Mouse (Mus musculus): ENCODE data around the gene Dhx16. TPM values are rescaled to one million over a fixed set of nuclear protein-coding genes. Genes with fewer than 3 reads are reported as not detected.
"Not testable (repeated sequence)": the region's sequence is repeated elsewhere in the genome, so short reads cannot be mapped to it uniquely, and the experiment has no call there.

The Dhx16 gene
- total RNA-seq, 1 experiment from 2014 or later: 53.3 TPM

DNA sequence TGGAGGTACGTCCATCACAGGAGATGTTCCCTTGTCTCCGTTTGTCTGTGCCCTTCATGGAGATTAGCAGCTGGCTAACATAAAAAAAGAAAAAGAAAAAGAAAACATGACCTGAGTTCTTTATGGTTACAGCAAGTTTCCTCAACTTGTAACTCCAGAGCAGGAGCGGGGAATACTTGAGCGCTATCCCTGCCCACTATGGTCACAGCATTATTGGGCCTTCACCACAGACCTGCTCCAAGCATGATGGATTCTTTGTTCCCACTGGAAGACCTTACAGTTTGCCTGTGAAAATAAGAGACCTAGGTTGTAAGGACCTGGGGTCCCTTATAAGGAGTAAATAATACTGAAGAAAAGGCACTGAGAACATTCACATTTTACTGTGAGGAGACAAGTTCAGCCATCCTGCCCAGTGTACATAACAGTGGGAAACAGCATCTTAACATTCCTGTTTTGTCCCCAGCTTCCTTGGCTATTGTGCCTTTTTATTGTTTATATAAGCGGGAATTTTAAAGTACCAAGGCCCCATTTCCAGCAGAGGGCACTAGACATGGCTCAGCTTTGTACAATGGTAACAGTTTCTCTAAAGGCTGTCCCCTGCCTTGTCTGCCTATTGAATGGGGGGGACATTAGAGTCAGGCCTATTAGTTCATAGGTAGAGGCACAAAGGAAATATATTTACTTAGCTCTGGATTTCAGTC lies 41.4 kb downstream of the Dhx16 start:
- no peak for DNase-seq

DNA sequence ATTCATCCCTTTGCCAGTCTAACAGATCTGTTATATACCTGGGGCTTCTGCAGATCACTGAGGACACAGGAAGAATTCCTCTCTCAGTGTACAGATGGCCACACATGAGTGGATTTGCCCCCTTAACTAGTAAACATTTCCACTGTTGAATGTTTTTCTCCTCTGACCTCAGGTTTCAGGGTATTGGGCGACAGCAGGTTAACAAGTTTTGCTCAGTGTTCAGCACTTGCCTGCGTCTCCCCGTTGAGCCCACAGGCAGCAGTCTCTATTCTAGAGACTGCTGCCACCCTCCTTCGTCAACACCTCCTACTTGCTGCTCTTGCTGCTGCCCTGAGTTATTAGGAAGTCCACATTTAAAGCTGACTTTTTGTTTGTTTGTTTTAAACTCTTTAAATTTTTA lies 42.1 kb downstream of the Dhx16 start:
- DNase-seq: no peak

DNA sequence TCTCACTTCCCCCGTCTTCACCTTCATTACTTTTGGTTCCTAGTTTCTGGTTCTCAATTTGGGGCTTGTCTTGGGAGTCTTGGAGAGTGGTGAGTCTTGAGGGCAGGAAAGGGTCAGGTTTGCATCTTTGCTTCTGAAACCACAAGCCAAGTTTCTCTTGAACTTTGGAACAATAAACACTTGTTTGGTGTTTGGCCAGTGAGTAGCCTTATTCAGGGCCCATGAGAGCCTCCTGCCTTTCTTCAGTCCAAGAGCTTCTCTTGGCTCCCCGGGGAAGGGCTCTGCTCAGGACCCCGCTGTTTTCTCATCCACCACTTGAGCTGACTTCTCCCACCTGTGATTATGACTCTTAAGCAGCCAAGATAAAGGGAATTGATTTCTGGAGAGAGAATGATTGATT lies 42.9 kb downstream of the Dhx16 start:
- DNase-seq: no peak

DNA sequence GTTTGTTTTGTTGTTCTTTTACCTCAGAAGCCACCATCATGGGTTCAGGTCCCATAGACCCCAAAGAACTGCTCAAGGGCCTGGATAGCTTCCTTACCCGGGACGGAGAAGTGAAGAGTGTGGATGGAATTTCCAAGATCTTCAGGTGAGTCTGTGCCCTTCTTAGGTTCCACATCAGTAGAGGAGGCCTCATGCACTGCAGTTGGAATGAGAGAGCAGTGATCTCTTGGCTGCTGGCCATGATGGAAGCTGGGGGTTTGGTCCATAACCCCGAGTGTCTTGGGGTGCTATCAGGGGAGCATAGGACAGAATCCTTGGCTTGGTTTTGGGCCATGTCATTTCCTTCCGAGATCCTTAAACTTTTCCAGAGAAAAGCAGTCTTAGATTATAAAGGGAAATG lies 43.7 kb downstream of the Dhx16 start:
- no peak for DNase-seq

DNA sequence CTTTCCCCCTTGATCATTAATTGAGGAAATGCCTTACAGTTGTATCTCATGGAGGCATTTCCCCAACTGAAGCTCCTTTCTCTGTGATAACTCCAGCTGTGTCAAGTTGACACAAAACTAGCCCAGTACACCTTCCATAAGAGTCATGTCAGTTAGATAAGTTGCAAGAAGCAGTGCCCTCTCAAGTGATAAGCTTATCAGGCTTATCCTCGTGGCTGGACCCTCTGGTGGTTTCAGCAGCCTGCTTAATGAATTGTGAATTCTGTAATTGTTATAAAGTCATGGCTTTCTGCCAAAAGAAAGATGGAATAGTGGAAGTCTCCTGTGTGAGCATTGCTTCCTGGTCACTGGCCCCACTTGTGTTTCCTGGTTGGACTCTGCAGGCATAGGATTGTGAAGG lies 47.9 kb downstream of the Dhx16 start:
- no peak for DNase-seq

DNA sequence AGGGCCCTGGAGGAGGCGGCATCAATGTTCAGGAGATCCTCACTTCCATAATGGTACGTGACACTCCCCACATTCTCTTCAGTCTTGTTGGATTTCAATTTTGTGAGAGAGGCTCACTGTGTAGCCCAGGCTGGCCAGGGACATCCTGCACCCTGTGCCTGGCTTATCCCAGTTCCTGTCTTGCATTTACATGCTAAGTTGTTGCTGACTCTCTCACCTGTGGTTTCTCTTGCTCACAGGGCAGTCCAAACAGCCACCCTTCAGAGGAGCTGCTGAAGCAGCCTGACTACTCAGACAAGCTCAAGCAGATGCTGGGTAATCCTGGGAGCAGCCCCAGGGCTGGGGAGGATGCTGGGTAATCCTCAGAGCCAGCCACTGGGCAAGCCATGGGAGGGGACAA lies 49.9 kb downstream of the Dhx16 start:
- no peak for DNase-seq

DNA sequence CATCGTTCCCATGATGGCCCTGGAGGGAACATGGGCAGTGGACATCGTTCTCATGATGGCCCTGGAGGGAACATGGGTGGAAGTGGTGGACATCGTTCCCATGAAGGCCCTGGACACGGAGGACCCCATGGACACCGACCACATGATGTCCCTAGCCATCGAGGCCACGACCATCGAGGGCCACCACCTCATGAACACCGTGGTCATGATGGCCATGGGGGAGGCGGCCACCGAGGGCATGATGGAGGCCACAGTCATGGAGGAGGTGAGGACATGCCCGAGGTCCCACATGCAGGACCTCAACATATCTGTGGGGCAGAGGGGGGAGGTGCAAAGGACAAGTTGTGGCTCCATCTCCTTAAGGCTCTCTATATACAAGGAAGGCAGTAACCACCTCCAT lies 51.0 kb downstream of the Dhx16 start:
- DNase-seq: no peak

DNA sequence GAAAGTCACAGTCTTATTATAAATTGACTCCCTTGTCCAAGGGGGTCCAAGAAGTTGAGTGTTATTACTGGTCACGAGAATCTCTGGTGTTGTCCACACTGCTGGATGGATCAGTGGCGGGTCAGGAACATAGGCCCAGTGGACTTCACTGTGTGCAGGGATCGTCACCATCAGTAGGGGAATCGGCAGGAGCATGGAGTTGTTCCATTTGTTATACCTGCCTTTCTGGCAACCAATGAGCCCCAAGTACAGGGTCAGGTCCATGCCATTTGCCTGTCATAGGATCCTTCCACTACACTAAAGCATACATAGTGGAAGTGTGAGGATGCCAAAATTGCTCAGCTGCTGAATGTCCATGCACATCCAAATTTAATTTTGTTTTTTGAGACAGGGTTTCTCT lies 53.0 kb downstream of the Dhx16 start:
- no peak for DNase-seq

DNA sequence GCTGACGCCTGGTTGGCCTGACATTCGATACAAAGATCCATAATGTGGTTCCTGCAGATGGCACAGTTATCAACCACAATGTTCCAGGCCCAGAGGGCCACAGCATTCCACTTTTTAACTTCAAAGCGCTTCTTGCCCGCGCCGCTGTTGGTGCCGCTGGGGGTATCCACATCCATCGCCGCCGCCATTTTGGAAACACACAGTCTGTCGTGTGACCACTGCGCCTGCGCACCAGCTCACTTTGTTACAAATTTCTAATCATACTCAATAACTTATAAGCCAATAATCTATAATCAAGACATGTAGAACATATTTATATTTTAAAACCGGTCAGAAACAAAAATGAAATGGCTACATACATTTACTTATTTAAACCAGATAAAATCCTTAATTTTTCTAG lies 56.1 kb downstream of the Dhx16 start:
- DNase-seq: not testable (repeated sequence)

DNA sequence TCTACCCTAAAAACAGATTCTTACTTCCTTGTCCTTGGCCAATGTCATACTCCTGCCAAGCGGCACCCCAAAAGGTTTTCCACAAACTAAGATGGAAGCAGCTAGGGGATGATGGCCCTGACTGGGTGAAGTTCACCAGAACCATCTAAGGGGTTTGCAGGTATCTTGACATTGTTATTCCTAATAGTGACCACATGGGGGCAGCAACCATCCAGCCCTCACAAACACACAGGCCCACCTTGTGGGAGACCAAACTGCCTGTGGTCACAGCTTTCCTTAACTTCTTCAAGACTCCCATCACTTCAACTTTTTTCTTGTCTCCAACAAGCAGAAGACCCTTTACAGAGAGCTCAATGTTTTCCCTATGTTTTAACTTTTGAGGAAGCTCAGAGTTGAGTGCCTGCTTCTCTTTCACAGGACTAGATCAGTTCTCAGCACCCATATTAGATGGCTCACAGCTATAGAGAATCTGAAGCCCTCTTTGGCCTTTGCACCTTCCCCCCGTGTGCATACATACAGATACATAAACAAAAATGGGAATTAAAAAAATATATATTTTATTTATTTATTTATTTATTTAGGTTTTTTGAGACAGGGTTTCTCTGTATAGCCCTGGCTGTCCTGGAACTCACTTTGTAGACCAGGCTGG lies 58.2 kb downstream of the Dhx16 start:
- DNase-seq: peak; percentile 28

DNA sequence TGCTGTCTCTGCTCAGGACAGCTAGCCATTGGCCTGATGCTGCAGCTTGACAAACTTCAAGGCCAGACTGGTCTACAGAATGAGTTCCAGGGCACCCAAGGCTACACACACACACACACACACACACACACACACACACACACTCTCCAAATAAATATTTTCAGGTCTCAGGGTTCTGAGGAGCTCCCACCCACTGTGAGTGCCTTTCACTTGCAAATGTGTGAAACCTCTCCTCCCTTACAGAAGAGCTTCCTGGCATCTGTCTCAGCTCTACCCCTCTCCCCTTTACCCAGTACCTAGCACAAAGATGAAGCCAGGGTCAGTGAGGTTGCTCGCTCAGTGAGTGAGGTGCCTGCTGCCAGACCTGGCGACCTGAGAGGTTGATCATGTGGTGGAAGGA lies 59.5 kb downstream of the Dhx16 start:
- no peak for DNase-seq

DNA sequence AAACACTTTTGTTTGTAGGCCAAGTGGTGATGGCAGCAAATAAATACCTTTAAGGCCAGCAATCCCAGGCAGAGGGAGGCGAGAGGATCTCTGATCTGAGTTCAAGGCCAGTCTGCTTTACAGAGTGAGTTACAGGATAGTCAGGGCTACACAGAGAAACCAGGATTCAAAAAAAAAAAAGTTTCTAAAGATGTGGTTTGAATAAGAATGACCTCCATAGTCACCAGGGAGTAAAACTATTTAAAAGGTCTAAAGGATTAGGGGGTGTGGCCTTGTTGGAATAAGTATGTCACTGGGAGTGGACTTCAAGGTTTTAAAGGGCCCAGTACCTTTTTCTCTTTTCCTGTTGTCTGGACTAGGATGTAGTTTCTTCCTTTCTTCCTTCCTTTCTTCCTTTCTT lies 60.3 kb downstream of the Dhx16 start:
- no peak for DNase-seq

Small RNA genes within 50 kb of the gene (microRNA-seq; reads per million reads assigned to microRNA genes)
- gene Gm28033 (0.69 to 0.71 reads per million in 2 experiments), gene Mir1894 (0 reads per million in 2 experiments)

Other genes starting within 250 kb of the Dhx16 start
- not detected in 2 replicates for gene Mucl3, start 236.1 kb upstream of the Dhx16 start, total RNA-seq (2021)
- 41.5 and 65.4 TPM in 2 replicates for gene Vars2, start 212.2 kb upstream of the Dhx16 start, total RNA-seq (2021)
- gene Gtf2h4, start 206.1 kb upstream of the Dhx16 start, total RNA-seq (2021): 22.4 and 26.9 TPM in 2 replicates
- gene Ddr1, start 175.2 kb upstream of the Dhx16 start, total RNA-seq (2021): 41.7 and 54.6 TPM in 2 replicates
- gene Ier3, start 58.1 kb upstream of the Dhx16 start, total RNA-seq (2021): 7.6 and 11.7 TPM in 2 replicates
- gene Flot1, start 56.6 kb upstream of the Dhx16 start, total RNA-seq (2021): 61.0 and 94.1 TPM in 2 replicates
- gene Tubb5, start 41.5 kb upstream of the Dhx16 start, total RNA-seq (2021): 192 and 221 TPM in 2 replicates
- 30.1 and 31.1 TPM in 2 replicates for gene Mdc1, start 38.3 kb upstream of the Dhx16 start, total RNA-seq (2021)
- gene Nrm, start 18.5 kb upstream of the Dhx16 start, total RNA-seq (2021): 8.7 and 9.8 TPM in 2 replicates
- 36.5 and 36.8 TPM in 2 replicates for gene Ppp1r18, start 14.2 kb upstream of the Dhx16 start, total RNA-seq (2021)
- 41.3 and 56.5 TPM in 2 replicates for gene 2310061I04Rik, start 17.6 kb downstream of the Dhx16 start, total RNA-seq (2021)
- 35.6 and 44.1 TPM in 2 replicates for gene Atat1, start 30.3 kb downstream of the Dhx16 start, total RNA-seq (2021)
- gene Mrps18b, start 36.6 kb downstream of the Dhx16 start, total RNA-seq (2021): 81.8 and 90.3 TPM in 2 replicates
- 85.0 and 88.1 TPM in 2 replicates for gene Ppp1r10, start 36.6 kb downstream of the Dhx16 start, total RNA-seq (2021)
- gene Abcf1, start 89.9 kb downstream of the Dhx16 start, total RNA-seq (2021): 99.5 and 116 TPM in 2 replicates
- 43.9 and 52.5 TPM in 2 replicates for gene Gnl1, start 100.0 kb downstream of the Dhx16 start, total RNA-seq (2021)
- 26.8 and 27.8 TPM in 2 replicates for gene Prr3, start 100.4 kb downstream of the Dhx16 start, total RNA-seq (2021)
- gene H2-T24, start 140.7 kb downstream of the Dhx16 start, total RNA-seq (2021): 4.6 and 6.4 TPM in 2 replicates
- gene H2-T23, start 153.0 kb downstream of the Dhx16 start, total RNA-seq (2021): 30.5 and 46.6 TPM in 2 replicates
- 21.7 and 29.6 TPM in 2 replicates for gene H2-T22, start 162.9 kb downstream of the Dhx16 start, total RNA-seq (2021)
- gene Gm6034, start 163.1 kb downstream of the Dhx16 start, total RNA-seq (2021): not detected in 2 replicates
- gene Gm11127, start 178.6 kb downstream of the Dhx16 start, total RNA-seq (2021): 1.6 and 2.2 TPM in 2 replicates
- 0.58 TPM in 1 of 2 replicates, not detected in the other for gene Gm19684, start 241.9 kb downstream of the Dhx16 start, total RNA-seq (2021)
- not detected in 2 replicates for gene Gm7030, start 249.6 kb downstream of the Dhx16 start, total RNA-seq (2021)